Mouse (Mus musculus): ENCODE measurements around the gene Sipa1l3.

DNA sequence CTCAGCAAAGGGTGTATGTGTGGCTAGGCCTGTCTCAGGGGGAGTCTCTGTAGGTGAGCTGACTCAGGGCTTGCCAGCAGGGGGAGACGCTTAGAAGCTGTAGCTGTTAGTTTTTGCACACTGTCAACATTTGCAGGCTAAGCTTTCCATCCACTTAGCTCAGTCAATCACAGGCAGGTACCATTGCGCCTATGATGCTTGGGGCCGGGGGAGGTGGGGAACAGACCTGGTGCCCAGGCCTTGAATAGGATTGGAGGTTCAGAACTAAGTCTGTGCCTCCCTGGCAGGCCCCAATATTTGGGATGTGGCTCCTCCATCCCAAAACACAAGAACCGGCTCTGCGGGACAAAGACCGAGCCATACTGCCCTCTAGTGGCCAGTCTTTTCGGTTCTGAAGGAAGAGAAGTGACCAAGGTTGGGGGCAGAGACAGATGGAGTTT is 217.3 kb downstream of the Sipa1l3 start:
- TF ChIP-seq CTCF (IDR thresholded peaks at IDR 0.05) (peak; percentile 86), POLR2A (IDR thresholded peaks at IDR 0.05; ENCODE audit: insufficient read depth, low read depth, low read length) (no peak), EP300 (IDR thresholded peaks at IDR 0.05; ENCODE audit: insufficient read depth, low read depth, low read length) (no peak)

All from heart, adult 2 months (tissue).